In genomic region chr10:96351320-96351719, GRCm38 (mm10) we compare ENCODE assay signal across 23 mouse cellular contexts.
DNase-seq lines count a peak whose midpoint lies in the region; ATAC-seq and TF ChIP-seq lines count a peak whose summit lies in the region.
"Had no signal": no experiment of that assay in that cellular context is flagged by ENCODE, and none has a peak within 500 bp of the region (broad histone marks: within the 10 kb centered on the region; RNA-seq: fewer than 3 reads in every experiment).

No protein-coding gene starts in this region.

- H3K36me3 ChIP-seq in C2C12 (ENCODE audit: control insufficient read depth, insufficient read depth) = no peaks in the 10 kb centered on the region
- H3K36me3 ChIP-seq: embryonic facial prominence, embryonic 10.5 days; heart, embryonic 10.5 days had no signal

- H3K4me3 ChIP-seq in C2C12 (ENCODE audit: insufficient read depth, poor library complexity, severe bottlenecking) = no peak overlapping the region
- H3K4me3 ChIP-seq: embryonic facial prominence, embryonic 10.5 days; forebrain, embryonic 13.5 days; gastrocnemius, adult 2 months; heart, embryonic 10.5 days had no signal

- ATAC-seq in granulocyte monocyte progenitor cell, adult 5-6 weeks (replicated peaks; ENCODE audit: poor library complexity, severe bottlenecking) = peak; percentile 52
- no peak for ATAC-seq in inflammation-experienced regulatory T-cells, adult 6 months
- ATAC-seq: activated CD4-positive, CD25-positive, alpha-beta regulatory T cell, adult 4 months; forebrain, embryonic 13.5 days; forebrain, postnatal 0 days; intestine, embryonic 16.5 days; Patski had no signal

- H3K79me2 ChIP-seq in C2C12 (ENCODE audit: control insufficient read depth, insufficient read depth) = no peaks in the 10 kb centered on the region

- TF ChIP-seq CTCF in C2C12 (IDR thresholded peaks at IDR 0.05; ENCODE audit: control insufficient read depth, insufficient read depth, insufficient read length) = no peak

- no peak overlapping the region for H3ac ChIP-seq in C2C12 (ENCODE audit: control insufficient read depth, insufficient read length, low read depth)

- peak; percentile 63 for DNase-seq in 3T3-L1 (ENCODE audit: low read depth, low spot score)
- DNase-seq in natural killer cell, adult 2 months (ENCODE audit: low spot score in 2 of 2) = peak; percentile 52 to 57
- DNase-seq in cerebellum, adult 11-12 months = no peak
- DNase-seq: adrenal gland, adult 2 months; adrenal gland, postnatal 25 days; B cell, adult 2 months; cerebellum, adult 11 months; cerebellum, adult 9-10 months; cerebellum, postnatal 25 days; forebrain, postnatal 0 days; gastrocnemius, adult 2 months; gastrocnemius, postnatal 25 days; heart, adult 18-20 months; heart, postnatal 10 days had no signal

- no peaks in the 10 kb centered on the region for H3K79me3 ChIP-seq in C2C12 (ENCODE audit: low read depth)

- H3K27me3 ChIP-seq in C2C12 (ENCODE audit: control insufficient read depth, insufficient read depth, insufficient read length) = no peaks in the 10 kb centered on the region
- H3K27me3 ChIP-seq: forebrain, embryonic 13.5 days; Patski had no signal

TF ChIP-seq in C2C12, 6 proteins besides CTCF, POLR2A, EP300 and RAD21:
- TF ChIP-seq FOSL1 (IDR thresholded peaks at IDR 0.05; ENCODE audit: insufficient read depth, low read length, poor library complexity, severe bottlenecking) = no peak
- TF ChIP-seq MYOD1 (IDR thresholded peaks at IDR 0.05; ENCODE audit: control insufficient read depth, insufficient read length, low read depth) = peak; percentile 50
